Mouse (Mus musculus) cerebellum, postnatal 36 days (tissue): Measurements from ENCODE around the gene Gpr62.
"Not testable (repeated sequence)": the region's sequence is repeated elsewhere in the genome, so short reads cannot be mapped to it uniquely, and the experiment has no call there.

Experiments
- DNase-seq, 2 experiments: peaks; one replicate each; pipeline ENCODE4 v3.0.0; 2021 to 2022; ENCODE audit warnings: mixed read lengths in 2 of 2

Gene Gpr62

GRCm38 (mm10) chr9:106465571-106466200, at the start of gene Gpr62:
Gpr62 (minus strand) TSS chr9:106465938.
- DNase-seq = peak; percentile 76 to 84

- no peak for DNase-seq
These were observed 48.5 kb upstream of the Gpr62 start, which contains the start of gene Iqcf5 for GRCm38 (mm10) chr9:106514273-106514672. Iqcf5 (plus strand) TSS chr9:106514573.

- no peak for DNase-seq
These were observed 47.8 kb upstream of the Gpr62 start for GRCm38 (mm10) chr9:106513566-106513965.

GRCm38 (mm10) chr9:106512729-106513450, 47.2 kb upstream of the Gpr62 start:
- no peak for DNase-seq

- DNase-seq = no peak
These were observed 43.6 kb upstream of the Gpr62 start for GRCm38 (mm10) chr9:106509356-106509755.

- no peak for DNase-seq
These were observed 38.5 kb upstream of the Gpr62 start for GRCm38 (mm10) chr9:106504246-106504645.

GRCm38 (mm10) chr9:106501846-106502245, 36.1 kb upstream of the Gpr62 start:
- no peak for DNase-seq

GRCm38 (mm10) chr9:106499667-106500066, 33.9 kb upstream of the Gpr62 start, which contains the start of gene Iqcf1:
Iqcf1 (plus strand) TSS chr9:106499967.
- DNase-seq = no peak

- DNase-seq = not testable (repeated sequence)
These were observed 21.9 kb upstream of the Gpr62 start for GRCm38 (mm10) chr9:106487602-106488001.

- no peak for DNase-seq
These were observed 19.3 kb upstream of the Gpr62 start for GRCm38 (mm10) chr9:106485076-106485475.

- DNase-seq = no peak
These were observed 17.9 kb upstream of the Gpr62 start for GRCm38 (mm10) chr9:106483606-106484005.

GRCm38 (mm10) chr9:106483136-106483535, 17.4 kb upstream of the Gpr62 start:
- no peak for DNase-seq

GRCm38 (mm10) chr9:106482578-106483115, 16.9 kb upstream of the Gpr62 start:
- DNase-seq = no peak

GRCm38 (mm10) chr9:106481676-106482075, 15.9 kb upstream of the Gpr62 start:
- DNase-seq = no peak

- DNase-seq = no peak
These were observed 15.3 kb upstream of the Gpr62 start for GRCm38 (mm10) chr9:106481075-106481474.

- DNase-seq = no peak
These were observed 14.8 kb upstream of the Gpr62 start for GRCm38 (mm10) chr9:106480541-106480940.

GRCm38 (mm10) chr9:106478101-106478500, 12.4 kb upstream of the Gpr62 start:
- no peak for DNase-seq

- no peak for DNase-seq
These were observed 11.9 kb upstream of the Gpr62 start for GRCm38 (mm10) chr9:106477649-106478048.

- peak; percentile 97 to 99 for DNase-seq
These were observed 11.3 kb upstream of the Gpr62 start, which contains the start of gene Parp3 for GRCm38 (mm10) chr9:106476924-106477484. Parp3 (minus strand) TSS chr9:106476949.

GRCm38 (mm10) chr9:106476002-106476923, 10.5 kb upstream of the Gpr62 start:
- DNase-seq = no peak

GRCm38 (mm10) chr9:106475663-106476001, 9.9 kb upstream of the Gpr62 start, which contains the start of gene Rrp9:
Rrp9 (plus strand) TSS chr9:106475963.
- DNase-seq = peak in 1 of 2 experiments; percentile 11

- peak in 1 of 2 experiments; percentile 9 for DNase-seq
These were observed 9.3 kb upstream of the Gpr62 start for GRCm38 (mm10) chr9:106475046-106475445.
